Mouse (Mus musculus) erythroblast, embryonic 14.5 days (primary cell): ENCODE measurements around the gene Mmel1.

ENCODE experiments used
- GATA1 ChIP-seq: IDR thresholded peaks from 2 replicates; pipeline ENCODE4 v1.6.1; 2012; ENCODE audit warnings: low read length, inconsistent platforms, mixed read lengths
- TAL1 ChIP-seq: IDR thresholded peaks from 3 replicates; pipeline ENCODE4 v1.6.1; 2012; ENCODE audit warnings: low read length, inconsistent platforms, mixed read lengths

DNA sequence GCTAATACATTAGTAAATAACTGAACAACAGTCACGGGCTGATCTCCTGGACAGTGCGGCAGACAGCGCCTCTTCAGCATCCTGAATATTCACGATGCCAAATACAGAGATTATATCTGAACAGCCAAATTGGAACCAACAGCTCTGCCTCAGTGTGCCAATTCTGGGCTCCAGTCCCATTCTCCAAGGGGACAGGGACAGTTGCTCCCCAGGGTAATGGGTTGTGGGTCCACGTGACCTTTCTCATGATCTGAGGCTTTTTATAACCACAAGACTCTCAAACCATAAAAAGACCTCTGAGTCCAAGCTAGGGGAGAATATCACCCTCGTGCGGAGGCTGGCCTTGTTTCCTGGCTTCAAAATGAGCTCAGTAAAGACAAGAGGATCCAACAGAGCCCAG lies 42.2 kb upstream of the Mmel1 start:
- TF ChIP-seq GATA1 (no peak), TAL1 (no peak)
